18 mouse cellular contexts compared by ENCODE assay signal in the genomic region with DNA sequence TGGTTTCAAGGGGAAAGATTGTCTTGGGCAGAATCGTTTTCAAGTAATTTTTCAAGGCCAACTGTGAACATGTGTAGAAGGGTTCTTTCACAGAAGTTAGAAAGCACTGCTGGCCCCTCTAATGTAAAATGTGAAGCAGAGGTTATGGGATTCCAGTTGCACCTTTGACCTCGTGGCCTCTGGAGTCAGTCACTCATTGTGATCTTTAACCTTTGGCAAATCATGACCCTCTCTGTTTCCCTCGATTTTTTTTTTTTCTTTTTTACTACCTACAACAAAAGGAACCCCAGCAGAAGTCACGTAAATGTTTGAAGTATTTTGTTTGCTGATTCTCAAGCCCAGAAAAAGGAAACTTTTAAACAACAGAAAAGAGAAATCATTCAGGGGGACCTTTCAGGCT.
DNase-seq lines count a peak whose midpoint lies in the region; ATAC-seq and TF ChIP-seq lines count a peak whose summit lies in the region.
"Had no signal": no experiment of that assay in that cellular context is flagged by ENCODE, and none has a peak within 500 bp of the region (broad histone marks: within the 10 kb centered on the region; RNA-seq: fewer than 3 reads in every experiment).

No protein-coding gene starts in this region.

- no peak overlapping the region for H3K9ac ChIP-seq in kidney, postnatal 0 days (ENCODE audit: low read depth, low read length)
- H3K9ac ChIP-seq in liver, embryonic 13.5 days, result no peak overlapping the region
- H3K9ac ChIP-seq: midbrain, embryonic 15.5 days; neural tube, embryonic 13.5 days had no signal

- no peaks in the 10 kb centered on the region for H3K27me3 ChIP-seq in heart, embryonic 10.5 days (ENCODE audit: insufficient read depth, poor library complexity, severe bottlenecking)
- H3K27me3 ChIP-seq in kidney, postnatal 0 days (ENCODE audit: insufficient read depth, low read length), result no peaks in the 10 kb centered on the region
- no peaks in the 10 kb centered on the region for H3K27me3 ChIP-seq in liver, embryonic 13.5 days
- H3K27me3 ChIP-seq: neural tube, embryonic 13.5 days had no signal

- peak overlapping the region; percentile 44 for H3K27ac ChIP-seq in heart, embryonic 10.5 days
- H3K27ac ChIP-seq in kidney, postnatal 0 days, result no peak overlapping the region
- H3K27ac ChIP-seq in liver, embryonic 13.5 days, result 0 out of 2 replicates have a peak overlapping the region, but pooled peaks have one; percentile 59
- H3K27ac ChIP-seq: heart, adult 2 months; midbrain, embryonic 15.5 days; neural tube, embryonic 13.5 days had no signal

- no peak for TF ChIP-seq CTCF in kidney, postnatal 0 days (IDR thresholded peaks at IDR 0.05; ENCODE audit: low read depth)

- H3K4me3 ChIP-seq in heart, embryonic 10.5 days, result no peak overlapping the region
- no peak overlapping the region for H3K4me3 ChIP-seq in kidney, postnatal 0 days (replicated peaks; ENCODE audit: low read depth, low read length)
- H3K4me3 ChIP-seq in liver, embryonic 13.5 days (replicated peaks), result no peak overlapping the region
- H3K4me3 ChIP-seq: heart, adult 2 months; midbrain, embryonic 15.5 days; neural tube, embryonic 13.5 days had no signal

- DNase-seq in heart, embryonic 10.5 days (ENCODE audit: low spot score), result no peak
- no peak for DNase-seq in heart, adult 11 months
- peak; percentile 22 for DNase-seq in kidney, postnatal 0 days (ENCODE audit: low spot score)
- DNase-seq in kidney, postnatal 14 days, result no peak
- peak; percentile 84 for DNase-seq in embryo, embryonic 9.5 days (ENCODE audit: extremely low spot score)
- DNase-seq in liver, embryonic 13.5 days, result no peak
- no peak for DNase-seq in ovary, postnatal 14 days (ENCODE audit: low spot score)
- no peak for DNase-seq in frontal cortex, adult 2 months (ENCODE audit: extremely low spot score in 1 of 2, low spot score in 1 of 2)
- DNase-seq: cerebellum, adult 11-12 months; heart, adult 2 months; heart, postnatal 36 days; layer of hippocampus, adult 9-11 months; left cerebral cortex, postnatal 4 days; lung, postnatal 14 days; right cerebral cortex, adult 18-20 months had no signal

- H3K9me3 ChIP-seq in heart, embryonic 10.5 days, result no peaks in the 10 kb centered on the region
- H3K9me3 ChIP-seq in kidney, postnatal 0 days (replicated peaks; ENCODE audit: low read length), result no peaks in the 10 kb centered on the region
- no peaks in the 10 kb centered on the region for H3K9me3 ChIP-seq in liver, embryonic 13.5 days (replicated peaks)
- H3K9me3 ChIP-seq: midbrain, embryonic 15.5 days; neural tube, embryonic 13.5 days had no signal

- H3K36me3 ChIP-seq in heart, embryonic 10.5 days, result no peaks in the 10 kb centered on the region
- no peaks in the 10 kb centered on the region for H3K36me3 ChIP-seq in kidney, postnatal 0 days (ENCODE audit: insufficient read depth, low read length)
- H3K36me3 ChIP-seq in liver, embryonic 13.5 days, result no peaks in the 10 kb centered on the region
- H3K36me3 ChIP-seq: midbrain, embryonic 15.5 days; neural tube, embryonic 13.5 days had no signal

- H3K4me1 ChIP-seq in heart, embryonic 10.5 days, result peaks cover 10% of the 10 kb centered on the region
- peaks cover 13% of the 10 kb centered on the region; the same call in 1 of the 2 replicates for H3K4me1 ChIP-seq in kidney, postnatal 0 days (replicated peaks; ENCODE audit: insufficient read depth, low read length)
- H3K4me1 ChIP-seq in liver, embryonic 13.5 days (replicated peaks), result 0 out of 2 replicates have a peak, but pooled peaks cover 4% of the 10 kb centered on the region

- ATAC-seq in kidney, postnatal 0 days (replicated peaks; ENCODE audit: low FRiP score, low read depth), result no peak
- no peak for ATAC-seq in liver, embryonic 13.5 days (ENCODE audit: low read depth)
- ATAC-seq: midbrain, embryonic 15.5 days; Patski had no signal

- WGBS in heart, embryonic 10.5 days, result 17% methylated on average over 4 of the region's 4 CpGs
- WGBS in kidney, postnatal 0 days, result 13% methylated on average over 4 of the region's 4 CpGs
- WGBS in liver, embryonic 13.5 days (ENCODE audit: insufficient replicate concordance), result 27% methylated on average over 4 of the region's 4 CpGs

- H3K4me2 ChIP-seq in kidney, postnatal 0 days (ENCODE audit: low read length), result 0 out of 2 replicates have a peak overlapping the region, but pooled peaks have one; percentile 15
- H3K4me2 ChIP-seq in liver, embryonic 13.5 days, result no peak overlapping the region

Comparison
In these comparisons a context has a peak if more than half of its experiments do, and no peak if none do; other contexts are left out.
1. DNase-seq: peak in kidney, postnatal 0 days (single experiment) and embryo, embryonic 9.5 days (single experiment); none in heart, embryonic 10.5 days (single experiment), heart, adult 11 months (single experiment), kidney, postnatal 14 days (single experiment), liver, embryonic 13.5 days (single experiment), ovary, postnatal 14 days (single experiment) and frontal cortex, adult 2 months (0 of 2).